Mouse (Mus musculus): ENCODE data around the gene Afap1l2.

- TF ChIP-seq CTCF (conservative IDR thresholded peaks at IDR 0.05 in 1 of 2, IDR thresholded peaks at IDR 0.05 in 1 of 2; ENCODE audit: low read depth in 2 of 2, low read length in 2 of 2) (no peak), POLR2A (IDR thresholded peaks at IDR 0.05; ENCODE audit: low read depth, low read length) (no peak), CHD1 (IDR thresholded peaks at IDR 0.05; ENCODE audit: low read depth, low read length) (no peak), TBP (conservative IDR thresholded peaks at IDR 0.05; ENCODE audit: low read depth, low read length) (no peak), RCOR1 (conservative IDR thresholded peaks at IDR 0.05; ENCODE audit: low read depth, low read length) (no peak), CHD2 (IDR thresholded peaks at IDR 0.05; ENCODE audit: low read length) (no peak), SIN3A (IDR thresholded peaks at IDR 0.05; ENCODE audit: low read length) (no peak), USF1 (IDR thresholded peaks at IDR 0.05; ENCODE audit: low read depth, low read length) (no peak), IRF4 (IDR thresholded peaks at IDR 0.05; ENCODE audit: low read depth, low read length) (no peak), MXI1 (IDR thresholded peaks at IDR 0.05; ENCODE audit: low read depth, low read length) (no peak), UBTF (IDR thresholded peaks at IDR 0.05; ENCODE audit: low read depth, low read length) (no peak), POLR2AphosphoS2 (IDR thresholded peaks at IDR 0.05; ENCODE audit: low read depth, low read length) (no peak)
Observed at GRCm38 (mm10) chr19:56955568-56956513, 52.2 kb downstream of the Afap1l2 start.
